Mouse (Mus musculus): ENCODE results near the gene Setd5.

Setd5 gene

GRCm38 (mm10) chr6:113133360-113133759 is 56.2 kb downstream of the Setd5 start:
- no peak for ATAC-seq (ENCODE audit: low TSS enrichment)

GRCm38 (mm10) chr6:113141389-113142094 is 64.4 kb downstream of the Setd5 start:
- ATAC-seq (ENCODE audit: low TSS enrichment): no peak

- no peak for ATAC-seq (ENCODE audit: low TSS enrichment)
These were observed 67.6 kb downstream of the Setd5 start for GRCm38 (mm10) chr6:113144764-113145163.

DNA sequence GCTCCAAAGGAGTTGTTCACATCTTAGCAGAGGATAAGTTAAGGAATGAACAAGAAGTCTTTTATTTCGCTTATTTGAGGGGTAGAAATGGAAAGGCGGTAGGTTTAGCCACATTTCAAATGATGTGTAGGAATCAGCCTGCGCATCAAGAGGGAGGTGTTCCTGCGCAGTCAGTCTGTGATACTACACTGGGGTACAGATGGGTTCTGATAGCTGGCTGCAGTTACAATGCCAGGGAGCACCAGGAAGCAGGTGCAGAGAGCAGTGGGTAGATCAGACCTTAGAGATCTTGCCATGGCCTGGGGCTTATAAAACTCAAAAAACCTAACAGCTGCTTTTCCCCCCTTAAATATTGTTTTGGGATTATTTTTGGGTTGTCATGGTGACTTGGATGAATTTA is 68.1 kb downstream of the Setd5 start:
- peak; percentile 69 for ATAC-seq (ENCODE audit: low TSS enrichment)

GRCm38 (mm10) chr6:113154071-113154470 is 76.9 kb downstream of the Setd5 start:
- no peak for ATAC-seq (ENCODE audit: low TSS enrichment)

DNA sequence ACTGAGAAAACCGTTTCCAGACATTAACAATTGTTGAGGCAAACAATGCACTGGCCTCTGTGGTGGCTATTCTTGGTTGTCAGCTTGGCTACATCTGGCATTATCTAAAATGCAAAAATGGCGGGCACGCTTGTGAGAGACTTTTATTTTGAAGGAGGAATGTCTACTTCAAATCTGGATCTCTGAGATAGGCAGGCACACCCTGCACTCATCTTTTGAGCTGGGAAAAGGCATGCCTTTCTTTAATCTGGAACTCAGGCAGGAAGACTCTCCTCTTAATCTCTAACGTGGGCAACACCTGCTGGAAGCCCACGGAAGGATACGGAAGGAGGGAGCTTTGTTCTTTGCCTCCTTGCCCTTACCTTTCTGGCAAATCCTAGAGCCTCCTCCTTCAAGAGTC is 77.7 kb downstream of the Setd5 start:
- ATAC-seq (ENCODE audit: low TSS enrichment): no peak

DNA sequence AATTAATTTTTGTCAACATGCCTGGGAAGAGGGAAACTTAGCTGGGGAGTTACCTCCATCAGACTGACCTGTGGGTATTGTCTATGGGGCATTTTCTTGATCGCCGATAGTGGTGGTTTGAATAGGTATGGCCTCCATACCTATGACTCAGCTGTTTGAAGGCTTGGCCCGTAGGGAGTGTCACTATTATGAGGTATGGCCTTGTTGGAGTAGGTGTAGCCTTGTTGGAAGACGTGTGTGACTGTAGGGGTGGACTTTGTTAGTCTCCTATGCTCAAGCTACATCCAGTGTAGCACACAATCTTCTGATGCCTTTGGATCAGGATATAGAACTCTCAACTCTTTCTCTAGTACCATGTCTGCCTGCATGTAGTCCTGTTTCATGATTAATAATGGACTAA is 78.9 kb downstream of the Setd5 start:
- ATAC-seq (ENCODE audit: low TSS enrichment): no peak

GRCm38 (mm10) chr6:113160106-113160505 is 82.9 kb downstream of the Setd5 start:
- ATAC-seq (ENCODE audit: low TSS enrichment): no peak

GRCm38 (mm10) chr6:113161982-113162381 is 84.8 kb downstream of the Setd5 start:
- no peak for ATAC-seq (ENCODE audit: low TSS enrichment)

DNA sequence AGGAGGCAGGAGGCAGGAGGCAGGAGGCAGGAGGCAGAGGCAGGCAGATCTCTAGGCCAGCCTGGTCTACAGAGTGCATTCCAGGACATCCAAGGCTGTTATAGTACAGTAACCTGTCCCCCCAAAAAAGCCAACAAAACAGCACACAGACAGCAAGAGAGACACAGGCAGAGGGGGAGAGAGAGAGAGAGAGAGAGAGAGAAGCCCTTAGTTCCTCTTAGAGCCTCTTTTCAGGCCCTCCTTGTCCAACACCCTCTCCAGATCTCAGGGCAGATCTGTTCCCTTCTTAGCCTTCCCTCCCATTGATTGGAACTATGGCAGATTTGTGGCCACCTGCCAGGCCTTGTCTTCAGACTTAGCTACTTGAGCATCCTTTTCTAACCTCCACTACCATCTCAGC is 86.3 kb downstream of the Setd5 start:
- no peak for ATAC-seq (ENCODE audit: low TSS enrichment)

GRCm38 (mm10) chr6:113166661-113167251 is 89.6 kb downstream of the Setd5 start:
- peak; percentile 91 for ATAC-seq (ENCODE audit: low TSS enrichment)

DNA sequence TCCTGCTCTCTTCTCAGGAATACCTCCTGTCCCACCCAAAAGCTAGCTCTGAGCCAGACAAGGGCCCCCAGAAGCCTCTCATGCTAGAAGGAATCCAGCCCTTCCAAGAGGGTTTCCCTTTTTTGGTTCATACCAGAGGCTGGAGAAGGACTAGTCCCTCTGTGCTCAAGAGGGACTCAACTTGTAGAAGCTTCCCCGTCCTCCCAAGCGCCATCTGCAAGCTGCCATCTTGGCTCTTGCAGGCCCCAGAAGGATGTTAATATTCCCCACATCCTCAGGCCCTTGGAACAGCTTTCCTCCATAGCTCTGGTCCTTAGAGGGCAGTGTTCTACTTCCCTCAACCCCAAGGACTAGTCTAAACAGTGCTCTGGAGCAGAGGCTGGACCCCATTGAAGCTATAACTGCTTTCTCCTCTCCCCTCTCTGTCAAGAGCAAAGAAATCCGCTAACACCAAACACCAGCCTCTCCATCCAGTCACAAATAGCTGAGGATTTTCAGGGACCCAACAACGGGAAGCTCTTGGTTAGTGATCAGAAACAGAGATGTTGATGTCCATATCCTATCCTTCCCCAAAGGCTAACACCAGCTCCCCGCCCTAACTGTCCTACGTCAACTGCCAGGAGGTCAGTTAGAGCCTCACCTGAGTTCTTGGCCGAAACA is 91.3 kb downstream of the Setd5 start:
- ATAC-seq (ENCODE audit: low TSS enrichment): no peak

- no peak for ATAC-seq (ENCODE audit: low TSS enrichment)
These were observed 92.7 kb downstream of the Setd5 start for GRCm38 (mm10) chr6:113169852-113170251.

GRCm38 (mm10) chr6:113170651-113171050 is 93.5 kb downstream of the Setd5 start:
- ATAC-seq (ENCODE audit: low TSS enrichment): no peak

GRCm38 (mm10) chr6:113172011-113172410 is 94.8 kb downstream of the Setd5 start:
- no peak for ATAC-seq (ENCODE audit: low TSS enrichment)

DNA sequence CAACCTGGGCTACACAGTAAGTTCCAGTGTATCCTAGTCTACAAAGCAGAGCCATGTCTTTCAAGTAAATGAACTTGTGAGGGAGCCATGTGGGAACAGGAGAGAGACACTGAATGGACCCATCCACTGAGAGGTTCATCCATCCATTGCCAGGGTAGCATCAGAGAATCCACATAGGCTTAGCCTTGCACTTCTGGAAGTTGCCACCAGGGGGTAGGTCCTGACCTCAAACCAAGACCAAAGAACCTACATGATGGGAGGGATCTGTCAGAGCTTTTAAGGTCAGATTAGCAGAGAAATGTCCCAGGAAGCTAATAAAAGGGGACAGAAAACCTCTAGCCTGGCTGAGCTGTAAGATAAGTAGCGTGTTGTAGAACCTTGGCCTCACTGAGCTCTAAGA is 95.4 kb downstream of the Setd5 start:
- ATAC-seq (ENCODE audit: low TSS enrichment): 0 out of 2 replicates have a peak, but pooled peaks have one; percentile 29

- ATAC-seq (ENCODE audit: low TSS enrichment): no peak
These were observed 98.3 kb downstream of the Setd5 start for GRCm38 (mm10) chr6:113175469-113175868.

DNA sequence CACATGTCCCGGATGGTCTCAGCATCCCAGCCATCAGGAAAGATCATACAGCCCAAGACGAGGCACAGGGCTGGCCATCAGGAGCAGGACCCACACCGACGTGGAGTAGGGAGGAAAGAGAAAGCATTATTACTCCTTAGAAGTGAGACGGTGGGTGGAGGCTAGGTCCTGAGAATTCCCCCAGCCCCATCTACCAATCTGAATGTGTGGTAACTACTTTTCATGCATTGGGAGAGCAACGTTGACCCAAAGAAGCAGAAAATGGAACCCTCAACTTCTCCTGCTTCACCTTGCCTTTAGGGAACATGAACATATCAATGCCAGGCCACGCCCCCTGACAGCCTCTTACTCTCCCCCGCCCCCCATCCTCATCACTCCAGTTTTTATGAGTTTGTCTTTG is 99.4 kb downstream of the Setd5 start:
- ATAC-seq (ENCODE audit: low TSS enrichment): no peak

DNA sequence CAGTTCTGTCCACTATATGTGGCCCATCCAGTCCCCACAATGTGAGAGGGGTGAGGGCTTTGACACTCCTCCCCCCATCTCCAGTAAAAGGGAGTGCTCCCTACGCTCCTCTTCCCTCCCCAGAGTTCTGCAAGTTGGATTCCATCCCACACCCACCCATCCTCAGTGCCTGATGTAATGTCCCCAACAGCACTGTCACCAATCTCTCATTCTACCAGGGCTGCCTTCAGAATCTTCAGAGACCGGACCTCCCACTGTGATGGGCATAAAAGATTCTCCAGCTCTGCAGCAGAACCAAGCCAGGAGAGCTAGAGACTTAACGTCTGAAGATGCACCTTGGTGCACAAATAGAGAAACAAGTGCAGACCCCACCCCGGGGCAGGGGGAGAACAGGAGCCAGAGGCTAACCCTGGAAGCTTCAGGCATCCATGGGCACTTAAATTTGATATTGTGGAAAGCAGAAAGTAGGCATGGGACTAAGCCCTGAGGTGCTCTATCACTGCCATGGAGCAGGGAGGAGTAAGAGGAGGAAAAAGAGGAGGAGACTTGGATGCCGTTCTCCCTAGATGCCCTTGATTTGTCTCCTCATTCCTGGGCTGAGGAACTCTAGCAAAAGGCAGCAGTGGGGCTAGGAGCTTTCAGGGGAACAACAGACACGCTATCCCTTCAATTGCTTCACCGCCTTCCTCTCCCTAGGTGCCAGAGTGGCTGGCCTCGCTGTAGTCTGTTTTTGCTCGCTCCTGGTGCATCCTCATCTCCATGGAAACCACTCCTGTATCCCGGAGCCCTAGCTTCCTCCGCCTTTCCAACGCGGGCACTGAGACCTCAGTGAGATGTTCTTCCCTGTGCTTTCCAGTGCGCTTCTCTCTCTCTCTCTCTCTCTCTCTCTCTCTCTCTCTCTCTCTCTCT is 101.4 kb downstream of the Setd5 start:
- peak; percentile 98 for ATAC-seq (ENCODE audit: low TSS enrichment)

GRCm38 (mm10) chr6:113179195-113179733 is 102.1 kb downstream of the Setd5 start:
- ATAC-seq (ENCODE audit: low TSS enrichment): 0 out of 2 replicates have a peak, but pooled peaks have one; percentile 14

DNA sequence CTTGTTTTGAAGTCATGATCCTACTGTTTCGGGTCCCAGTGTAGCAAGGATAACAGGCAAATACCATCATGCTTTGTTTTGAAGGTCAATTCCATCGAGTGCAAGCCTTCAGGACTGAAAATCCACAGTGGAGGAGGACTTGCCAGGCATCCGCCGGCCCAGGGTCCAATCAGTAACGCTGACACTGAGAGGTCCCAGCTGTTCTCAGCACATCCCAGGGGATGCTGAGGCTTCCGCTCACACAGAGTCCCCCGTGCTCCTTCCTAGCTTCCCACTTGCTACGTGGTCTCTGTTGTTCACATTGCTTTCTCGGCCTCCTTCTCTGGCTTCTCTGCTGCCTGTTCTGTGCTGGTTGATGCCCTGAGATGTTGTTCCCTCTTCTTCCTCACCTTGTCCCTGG is 107.0 kb downstream of the Setd5 start:
- ATAC-seq (ENCODE audit: low TSS enrichment): no peak

Data from frontal cortex, adult (tissue).